Mouse (Mus musculus): ENCODE results near the gene Vps9d1. TPM values are rescaled to one million over a fixed set of nuclear protein-coding genes. Genes with fewer than 3 reads are reported as not detected.
"Not testable (repeated sequence)": the region's sequence is repeated elsewhere in the genome, so short reads cannot be mapped to it uniquely, and the experiment has no call there.

Gene Vps9d1
- total RNA-seq, 2 experiments from 2014 or later = 53.3 to 63.0 TPM

DNA sequence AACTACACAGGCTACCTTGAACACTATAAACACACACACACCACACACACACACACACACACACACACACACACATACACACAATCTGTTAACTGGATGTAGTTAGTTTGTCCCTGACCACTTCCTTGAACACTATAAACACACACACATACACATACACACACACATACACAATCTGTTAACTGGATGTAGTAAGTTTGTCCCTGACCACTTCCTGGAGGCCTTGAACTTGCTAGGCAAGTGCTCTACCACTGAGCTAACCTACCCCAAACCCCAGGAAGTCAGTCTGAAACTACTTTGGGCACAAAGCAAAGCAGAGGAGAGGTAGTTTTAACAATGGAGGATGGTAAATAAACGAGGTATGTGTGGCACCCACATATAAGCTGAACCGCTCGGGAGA is 50.6 kb downstream of the Vps9d1 start:
- DNase-seq (ENCODE audit: extremely low spot score in 1 of 2, low spot score in 2 of 2) = no peak
- intact Hi-C loops (cut with DNase I) = no loop called here

DNA sequence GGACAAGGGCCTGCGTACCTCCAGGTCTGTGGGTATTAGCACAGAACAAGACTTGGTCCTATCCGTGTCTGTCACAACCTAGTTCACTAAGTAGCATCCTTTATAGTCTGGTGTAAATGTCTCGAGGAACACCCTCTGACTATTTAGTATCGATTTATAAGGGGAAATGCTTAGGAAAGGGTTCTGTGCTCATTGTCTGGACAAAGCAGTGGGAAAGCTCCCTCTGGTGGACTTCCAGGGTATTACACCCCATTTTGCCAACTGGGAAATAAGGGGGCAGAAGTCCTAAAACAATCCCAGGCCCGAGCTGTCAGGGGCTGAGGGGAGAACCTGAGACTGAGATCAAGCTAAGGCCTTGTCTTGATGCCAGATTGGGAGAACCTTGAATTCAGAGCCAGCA is 51.9 kb downstream of the Vps9d1 start:
- TF ChIP-seq CTCF (IDR thresholded peaks at IDR 0.05) = peak; percentile 94
- Histone ChIP-seq H3K4me3 (no peak overlapping the region), H3K27ac (no peak overlapping the region)
- DNase-seq (ENCODE audit: extremely low spot score in 1 of 2, low spot score in 2 of 2) = peak; percentile 68 to 84
- intact Hi-C loops (cut with DNase I) = loop anchor here (1.0 kb wide), 1 partner anchor 96 kb away; no protein-coding TSS in a partner anchor

More for the DNA sequence above, 50.6 kb downstream of the Vps9d1 start:
- Histone ChIP-seq H3K4me3 (no peak overlapping the region), H3K27ac (no peak overlapping the region)
- no peak for TF ChIP-seq CTCF (IDR thresholded peaks at IDR 0.05)

DNA sequence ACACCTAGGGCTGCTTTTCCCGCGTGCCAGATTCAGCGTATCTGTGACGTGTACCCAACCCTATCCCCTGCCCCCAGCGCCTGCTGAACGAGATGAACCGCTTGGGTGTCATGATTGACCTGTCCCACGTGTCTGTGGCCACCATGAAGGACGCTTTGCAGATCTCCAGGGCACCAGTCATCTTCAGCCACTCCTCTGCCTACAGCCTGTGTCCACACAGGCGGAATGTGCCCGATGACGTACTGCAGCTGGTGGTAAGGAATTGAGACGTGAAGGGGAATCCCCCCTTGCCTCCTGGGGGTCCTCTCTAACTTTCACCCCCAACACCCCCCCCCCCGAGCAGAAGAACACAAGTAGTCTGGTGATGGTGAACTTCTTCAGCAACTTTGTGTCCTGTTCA is 54.3 kb downstream of the Vps9d1 start:
- no peak for TF ChIP-seq CTCF (IDR thresholded peaks at IDR 0.05)
- no peak overlapping the region for H3K27ac ChIP-seq
- no peak for DNase-seq (ENCODE audit: extremely low spot score in 1 of 2, low spot score in 2 of 2)
- intact Hi-C loops (cut with DNase I) = loop anchor here (5.0 to 10.0 kb wide), 2 partner anchors 363 to 575 kb away; partner anchors contain the start of gene Pabpn1l
- H3K4me3 ChIP-seq = no peak overlapping the region

DNA sequence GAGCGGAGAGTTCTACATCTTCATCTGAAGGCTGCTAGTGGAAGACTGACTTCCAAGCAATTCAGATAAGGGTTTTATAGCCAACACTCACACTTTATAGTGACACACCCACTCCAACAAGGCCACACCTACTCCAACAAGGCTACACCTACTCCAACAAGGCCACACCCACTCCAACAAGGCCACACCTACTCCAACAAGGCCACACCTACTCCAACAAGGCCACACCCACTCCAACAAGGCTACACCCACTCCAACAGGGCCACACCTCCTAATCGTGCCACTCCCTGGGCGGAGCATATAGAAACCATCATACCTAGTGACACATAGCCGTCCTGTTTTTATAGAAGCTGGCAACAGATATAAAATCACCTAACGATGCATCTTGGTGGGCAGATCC is 57.1 kb downstream of the Vps9d1 start:
- intact Hi-C loops (cut with DNase I) = loop anchor here (5.0 to 10.0 kb wide), 2 partner anchors 360 to 572 kb away; partner anchors contain the start of gene Pabpn1l
- H3K27ac ChIP-seq; H3K4me3 ChIP-seq; DNase-seq (ENCODE audit: extremely low spot score in 1 of 2, low spot score in 2 of 2): not testable (repeated sequence)

DNA sequence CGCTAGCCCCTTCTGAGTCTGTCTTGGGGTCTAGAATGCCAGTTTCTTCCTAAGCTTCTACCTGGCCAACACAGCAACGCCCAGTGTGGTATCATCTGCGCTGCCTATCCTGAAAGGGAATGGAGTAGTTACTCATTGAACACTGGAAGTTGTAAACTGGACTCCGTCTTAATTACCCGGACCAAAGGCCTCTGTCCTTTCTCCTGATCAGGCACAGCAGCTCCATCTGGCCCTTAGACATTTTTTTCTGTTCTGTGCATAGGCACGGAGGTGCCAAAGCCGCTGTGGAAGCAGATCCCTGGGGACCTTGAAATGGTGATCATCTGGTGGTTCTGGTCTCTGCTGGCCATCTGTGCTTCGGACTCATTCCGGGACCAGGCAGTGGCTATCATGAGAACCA is 60.4 kb downstream of the Vps9d1 start:
- Histone ChIP-seq H3K27ac (no peak overlapping the region), H3K4me3 (no peak overlapping the region)
- intact Hi-C loops (cut with DNase I) = loop anchor here (10.0 kb wide), 1 partner anchor 569 kb away; the partner anchor contains the start of gene Pabpn1l
- TF ChIP-seq CTCF (IDR thresholded peaks at IDR 0.05) = no peak
- DNase-seq (ENCODE audit: extremely low spot score in 1 of 2, low spot score in 2 of 2) = no peak

Other genes with a start within 250 kb of the Vps9d1 start
- gene Ankrd11, start 212.1 kb downstream of the Vps9d1 start, total RNA-seq (2021) = 100 to 1,000 TPM; 161 to 175 TPM
- 10 to 100 TPM; 66.2 to 68.8 TPM for gene Spg7, start 191.4 kb downstream of the Vps9d1 start, total RNA-seq (2021)
- gene Rpl13, start 152.0 kb downstream of the Vps9d1 start, total RNA-seq (2021) = 100 to 1,000 TPM; 369 to 415 TPM
- 10 to 100 TPM; 68.5 to 89.8 TPM for gene Cpne7, start 137.0 kb downstream of the Vps9d1 start, total RNA-seq (2021)
- under 1 TPM in 1 of 2 experiments, not detected in 1; 0.84 TPM for gene Sult5a1, start 96.0 kb downstream of the Vps9d1 start, total RNA-seq (2021)
- gene Dpep1, start 68.1 kb downstream of the Vps9d1 start, total RNA-seq (2021) = not detected
- gene Chmp1a, start 41.6 kb downstream of the Vps9d1 start, total RNA-seq (2021) = 100 to 1,000 TPM in 1 of 2 experiments, 10 to 100 TPM in 1; 86.2 to 104 TPM
- 1 to 10 TPM; 6.3 to 8.1 TPM for gene Spata33, start 41.5 kb downstream of the Vps9d1 start, total RNA-seq (2021)
- gene Cdk10, start 29.5 kb downstream of the Vps9d1 start, total RNA-seq (2021) = 100 to 1,000 TPM; 101 to 111 TPM
- gene Spata2l, start 18.1 kb downstream of the Vps9d1 start, total RNA-seq (2021) = 10 to 100 TPM; 75.4 to 97.5 TPM
- 10 to 100 TPM; 26.4 to 29.2 TPM for gene Zfp276, start 153 bp downstream of the Vps9d1 start, total RNA-seq (2021)
- 1 to 10 TPM; 3.1 to 3.7 TPM for gene Fanca, start 64.2 kb upstream of the Vps9d1 start, total RNA-seq (2021)
- 10 to 100 TPM; 14.1 to 19.5 TPM for gene Spire2, start 78.4 kb upstream of the Vps9d1 start, total RNA-seq (2021)
- gene Tcf25, start 119.4 kb upstream of the Vps9d1 start, total RNA-seq (2021) = 100 to 1,000 TPM; 586 to 610 TPM
- under 1 TPM; 0.18 to 0.19 TPM for gene Mc1r, start 152.8 kb upstream of the Vps9d1 start, total RNA-seq (2021)
- 100 to 1,000 TPM; 373 to 377 TPM for gene Tubb3, start 157.1 kb upstream of the Vps9d1 start, total RNA-seq (2021)
- 10 to 100 TPM; 55.0 to 55.5 TPM for gene Def8, start 169.2 kb upstream of the Vps9d1 start, total RNA-seq (2021)
- gene Afg3l1, start 223.6 kb upstream of the Vps9d1 start, total RNA-seq (2021) = 10 to 100 TPM; 26.3 to 31.1 TPM